Mouse (Mus musculus): ENCODE measurements around the gene Slc38a1. TPM values are rescaled to one million over a fixed set of nuclear protein-coding genes. Genes with fewer than 3 reads are reported as not detected.
A peak's percentile ranks its signal among the peaks of the same experiment; 100 is the strongest.

The Slc38a1 gene
- polyA plus RNA-seq, 1 experiment from 2014 or later = 89.6 TPM

GRCm38 (mm10) chr15:96587998-96588397, 54.7 kb downstream of the Slc38a1 start:
- H3K27me3 ChIP-seq = no peaks in the 10 kb centered on the region
- peaks cover 3% of the 10 kb centered on the region for H3K4me1 ChIP-seq
- ATAC-seq (ENCODE audit: insufficient number of reproducible peaks, insufficient read depth, low FRiP score, low TSS enrichment) = no peak
- peaks cover 78% of the 10 kb centered on the region for H3K36me3 ChIP-seq
- WGBS = 94% methylated on average over 8 of the region's 8 CpGs
- H3K27ac ChIP-seq = no peak overlapping the region
- H3K9ac ChIP-seq = no peak overlapping the region
- no peak overlapping the region for H3K4me3 ChIP-seq
- H3K9me3 ChIP-seq = no peaks in the 10 kb centered on the region
- H3K4me2 ChIP-seq (replicated peaks) = no peak overlapping the region

- no peak for ATAC-seq (ENCODE audit: insufficient number of reproducible peaks, insufficient read depth, low FRiP score, low TSS enrichment)
- peaks cover 73% of the 10 kb centered on the region for H3K36me3 ChIP-seq
- H3K27me3 ChIP-seq = no peaks in the 10 kb centered on the region
- no peak overlapping the region for H3K9ac ChIP-seq
- H3K4me1 ChIP-seq = no peaks in the 10 kb centered on the region
- WGBS = 89% methylated on average over 15 of the region's 15 CpGs
- H3K9me3 ChIP-seq = no peaks in the 10 kb centered on the region
- no peak overlapping the region for H3K27ac ChIP-seq
- H3K4me2 ChIP-seq (replicated peaks) = no peak overlapping the region
- no peak overlapping the region for H3K4me3 ChIP-seq
Observed at GRCm38 (mm10) chr15:96583371-96584008, 59.2 kb downstream of the Slc38a1 start.

- no peak overlapping the region for H3K27ac ChIP-seq
- no peak overlapping the region for H3K9ac ChIP-seq
- no peaks in the 10 kb centered on the region for H3K27me3 ChIP-seq
- no peak overlapping the region for H3K4me3 ChIP-seq
- peaks cover 71% of the 10 kb centered on the region for H3K36me3 ChIP-seq
- H3K9me3 ChIP-seq = no peaks in the 10 kb centered on the region
- no peaks in the 10 kb centered on the region for H3K4me1 ChIP-seq
- no peak for ATAC-seq (ENCODE audit: insufficient number of reproducible peaks, insufficient read depth, low FRiP score, low TSS enrichment)
- H3K4me2 ChIP-seq (replicated peaks) = no peak overlapping the region
- 96% methylated on average over 5 of the region's 5 CpGs for WGBS
Observed at GRCm38 (mm10) chr15:96576998-96577397, 65.7 kb downstream of the Slc38a1 start.

- WGBS = 71% methylated on average over 2 of the region's 2 CpGs
- Histone ChIP-seq H3K4me3 (no peak overlapping the region), H3K9ac (no peak overlapping the region), H3K27ac (no peak overlapping the region), H3K36me3 (0 out of 2 replicates have a peak, but pooled peaks cover 8% of the 10 kb centered on the region), H3K27me3 (no peaks in the 10 kb centered on the region), H3K4me2 (replicated peaks) (no peak overlapping the region), H3K4me1 (no peaks in the 10 kb centered on the region), H3K9me3 (no peaks in the 10 kb centered on the region)
- no peak for ATAC-seq (ENCODE audit: insufficient number of reproducible peaks, insufficient read depth, low FRiP score, low TSS enrichment)
Observed at GRCm38 (mm10) chr15:96568983-96569363, 73.7 kb downstream of the Slc38a1 start.

GRCm38 (mm10) chr15:96568271-96568982, 74.3 kb downstream of the Slc38a1 start:
- 77% methylated on average over 13 of the region's 13 CpGs for WGBS
- H3K4me2 ChIP-seq (replicated peaks) = no peak overlapping the region
- H3K9me3 ChIP-seq = no peaks in the 10 kb centered on the region
- H3K27me3 ChIP-seq = no peaks in the 10 kb centered on the region
- 0 out of 2 replicates have a peak, but pooled peaks cover 2% of the 10 kb centered on the region for H3K36me3 ChIP-seq
- no peak overlapping the region for H3K9ac ChIP-seq
- no peaks in the 10 kb centered on the region for H3K4me1 ChIP-seq
- no peak for ATAC-seq (ENCODE audit: insufficient number of reproducible peaks, insufficient read depth, low FRiP score, low TSS enrichment)
- H3K4me3 ChIP-seq = no peak overlapping the region
- H3K27ac ChIP-seq = no peak overlapping the region

GRCm38 (mm10) chr15:96566850-96567271, 75.9 kb downstream of the Slc38a1 start:
- Histone ChIP-seq H3K27ac (no peak overlapping the region), H3K27me3 (no peaks in the 10 kb centered on the region), H3K9ac (0 out of 2 replicates have a peak overlapping the region, but pooled peaks have one; percentile 2), H3K4me1 (no peaks in the 10 kb centered on the region), H3K36me3 (no peaks in the 10 kb centered on the region), H3K4me2 (replicated peaks) (peak overlapping the region; percentile 53), H3K9me3 (no peaks in the 10 kb centered on the region), H3K4me3 (peak overlapping the region; percentile 39)
- WGBS = 10% methylated on average over 14 of the region's 14 CpGs
- no peak for ATAC-seq (ENCODE audit: insufficient number of reproducible peaks, insufficient read depth, low FRiP score, low TSS enrichment)

GRCm38 (mm10) chr15:96563852-96564251, 78.9 kb downstream of the Slc38a1 start:
- Histone ChIP-seq H3K4me3 (no peak overlapping the region), H3K4me2 (replicated peaks) (no peak overlapping the region), H3K27ac (no peak overlapping the region), H3K4me1 (no peaks in the 10 kb centered on the region), H3K9me3 (no peaks in the 10 kb centered on the region), H3K27me3 (no peaks in the 10 kb centered on the region), H3K36me3 (no peaks in the 10 kb centered on the region), H3K9ac (no peak overlapping the region)
- no peak for ATAC-seq (ENCODE audit: insufficient number of reproducible peaks, insufficient read depth, low FRiP score, low TSS enrichment)
- 59% methylated on average over 1 of the region's 1 CpGs for WGBS

GRCm38 (mm10) chr15:96562521-96562920, 80.2 kb downstream of the Slc38a1 start:
- Histone ChIP-seq H3K4me1 (no peaks in the 10 kb centered on the region), H3K9ac (no peak overlapping the region), H3K27me3 (no peaks in the 10 kb centered on the region), H3K4me3 (no peak overlapping the region), H3K4me2 (replicated peaks) (no peak overlapping the region), H3K27ac (no peak overlapping the region), H3K9me3 (no peaks in the 10 kb centered on the region), H3K36me3 (no peaks in the 10 kb centered on the region)
- ATAC-seq (ENCODE audit: insufficient number of reproducible peaks, insufficient read depth, low FRiP score, low TSS enrichment) = no peak
- 98% methylated on average over 5 of the region's 5 CpGs for WGBS

GRCm38 (mm10) chr15:96560576-96561298, 82.0 kb downstream of the Slc38a1 start:
- H3K27me3 ChIP-seq = no peaks in the 10 kb centered on the region
- no peak overlapping the region for H3K27ac ChIP-seq
- no peak overlapping the region for H3K4me3 ChIP-seq
- H3K9ac ChIP-seq = no peak overlapping the region
- H3K4me2 ChIP-seq (replicated peaks) = no peak overlapping the region
- no peaks in the 10 kb centered on the region for H3K4me1 ChIP-seq
- WGBS = 92% methylated on average over 14 of the region's 14 CpGs
- ATAC-seq (ENCODE audit: insufficient number of reproducible peaks, insufficient read depth, low FRiP score, low TSS enrichment) = no peak
- H3K9me3 ChIP-seq = no peaks in the 10 kb centered on the region
- no peaks in the 10 kb centered on the region for H3K36me3 ChIP-seq

GRCm38 (mm10) chr15:96551569-96552380, 90.9 kb downstream of the Slc38a1 start:
- ATAC-seq (ENCODE audit: insufficient number of reproducible peaks, insufficient read depth, low FRiP score, low TSS enrichment) = peak; percentile 67; the same call in 1 of the 2 replicates

GRCm38 (mm10) chr15:96551107-96551506, 91.6 kb downstream of the Slc38a1 start:
- no peak for ATAC-seq (ENCODE audit: insufficient number of reproducible peaks, insufficient read depth, low FRiP score, low TSS enrichment)
- H3K27me3 ChIP-seq = no peaks in the 10 kb centered on the region
- no peak overlapping the region for H3K9ac ChIP-seq
- H3K36me3 ChIP-seq = no peaks in the 10 kb centered on the region
- H3K4me3 ChIP-seq = no peak overlapping the region
- no peak overlapping the region for H3K4me2 ChIP-seq (replicated peaks)
- no peaks in the 10 kb centered on the region for H3K9me3 ChIP-seq
- WGBS = 83% methylated on average over 8 of the region's 8 CpGs
- no peak overlapping the region for H3K27ac ChIP-seq
- peaks cover 3% of the 10 kb centered on the region; the same call in 1 of the 2 replicates for H3K4me1 ChIP-seq

More at GRCm38 (mm10) chr15:96551569-96552380, 90.9 kb downstream of the Slc38a1 start:
- H3K27ac ChIP-seq = no peak overlapping the region
- H3K9ac ChIP-seq = no peak overlapping the region
- no peak overlapping the region for H3K4me2 ChIP-seq (replicated peaks)
- no peaks in the 10 kb centered on the region for H3K9me3 ChIP-seq
- peaks cover 3% of the 10 kb centered on the region; the same call in 1 of the 2 replicates for H3K4me1 ChIP-seq
- 61% methylated on average over 9 of the region's 9 CpGs for WGBS
- H3K36me3 ChIP-seq = no peaks in the 10 kb centered on the region
- no peak overlapping the region for H3K4me3 ChIP-seq
- no peaks in the 10 kb centered on the region for H3K27me3 ChIP-seq

Data from embryonic facial prominence, embryonic 12.5 days (tissue).